Mouse (Mus musculus): ENCODE data around the gene Mdh2. TPM values are rescaled to one million over a fixed set of nuclear protein-coding genes. Genes with fewer than 3 reads are reported as not detected.

Gene Mdh2
- polyA plus RNA-seq, 1 experiment from 2014 or later, result 1,128 TPM

DNA sequence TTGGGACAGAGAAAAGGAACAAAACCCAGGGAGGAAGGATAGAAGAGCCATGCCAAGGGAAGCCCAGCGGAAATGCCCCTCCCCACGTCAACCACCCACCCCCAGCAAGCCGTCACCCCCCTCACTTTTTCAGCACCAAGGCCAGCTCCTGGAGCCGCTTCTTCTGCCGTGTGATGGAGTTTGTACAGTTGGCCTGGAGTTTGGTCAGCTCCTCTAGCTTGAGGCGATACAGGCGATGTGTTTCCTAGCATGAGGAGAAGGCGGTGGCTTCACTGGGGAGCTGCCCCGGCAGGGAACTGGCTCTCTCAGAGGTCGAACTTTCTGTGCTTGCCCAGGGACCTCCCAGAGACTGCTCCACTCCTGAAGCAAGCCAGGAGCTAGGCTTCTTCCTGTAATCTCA is 36.1 kb upstream of the Mdh2 start:
- 48% methylated on average over 10 of the region's 10 CpGs for WGBS
- H3K9me3 ChIP-seq (replicated peaks), result no peaks in the 10 kb centered on the region
- ATAC-seq (replicated peaks; ENCODE audit: insufficient number of reproducible peaks, insufficient read depth, low FRiP score, low read depth), result no peak
- peaks cover 24% of the 10 kb centered on the region for H3K4me1 ChIP-seq (replicated peaks)
- no peak overlapping the region for H3K4me2 ChIP-seq
- H3K27me3 ChIP-seq, result no peaks in the 10 kb centered on the region
- H3K27ac ChIP-seq, result no peak overlapping the region
- no peak overlapping the region for H3K4me3 ChIP-seq
- H3K9ac ChIP-seq, result no peak overlapping the region
- peaks cover 4% of the 10 kb centered on the region; the same call in 1 of the 2 replicates for H3K36me3 ChIP-seq

DNA sequence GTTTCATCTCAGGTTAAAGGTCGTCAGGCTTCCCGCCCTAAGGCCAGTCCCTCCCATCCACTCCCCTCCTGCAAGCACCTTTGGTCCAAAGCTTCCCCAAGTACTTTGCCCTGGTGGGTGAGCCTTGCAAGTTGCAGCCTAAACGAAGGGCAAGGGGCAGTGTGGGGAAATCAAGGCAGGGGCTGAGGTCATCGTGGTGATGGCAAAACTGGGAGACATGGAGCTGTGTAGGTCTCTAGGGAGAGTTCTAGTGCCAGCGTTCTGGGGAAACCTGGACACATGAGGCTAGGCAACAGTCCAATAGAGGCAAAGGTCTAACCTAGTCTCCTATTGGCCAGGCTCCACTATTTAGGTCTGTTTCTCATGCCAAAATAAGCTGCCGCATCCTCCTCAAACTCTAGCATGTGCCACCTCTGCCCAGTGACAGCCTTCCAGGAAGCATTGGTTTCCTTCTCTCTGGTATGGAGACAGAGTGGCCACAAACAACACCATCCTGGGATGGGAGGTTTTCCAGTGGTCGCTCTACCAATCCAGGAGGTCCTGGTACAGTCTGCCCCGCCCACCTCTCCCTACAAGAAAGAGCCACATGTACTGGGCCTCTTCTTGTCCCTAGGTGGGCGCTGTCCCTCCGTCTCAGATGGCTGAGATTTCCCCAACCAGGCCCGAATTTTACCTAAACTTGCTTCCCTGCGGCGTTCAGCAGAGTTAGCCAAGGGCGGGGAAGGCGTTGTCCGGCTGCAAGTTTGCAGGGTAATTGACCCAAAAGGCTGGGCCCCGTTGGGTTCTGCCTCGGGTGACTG is 35.1 kb upstream of the Mdh2 start:
- H3K27ac ChIP-seq, result peak overlapping the region; percentile 89; the same call in 1 of the 2 replicates
- H3K27me3 ChIP-seq, result no peaks in the 10 kb centered on the region
- 0 out of 2 replicates have a peak, but pooled peaks have one; percentile 25 for ATAC-seq (replicated peaks; ENCODE audit: insufficient number of reproducible peaks, insufficient read depth, low FRiP score, low read depth)
- H3K9ac ChIP-seq, result peak overlapping the region; percentile 90
- peak overlapping the region; percentile 97 for H3K4me3 ChIP-seq
- 23% methylated on average over 18 of the region's 18 CpGs for WGBS
- H3K4me1 ChIP-seq (replicated peaks), result peaks cover 20% of the 10 kb centered on the region
- H3K4me2 ChIP-seq, result peak overlapping the region; percentile 96
- H3K36me3 ChIP-seq, result peaks cover 4% of the 10 kb centered on the region; the same call in 1 of the 2 replicates
- H3K9me3 ChIP-seq (replicated peaks), result no peaks in the 10 kb centered on the region

DNA sequence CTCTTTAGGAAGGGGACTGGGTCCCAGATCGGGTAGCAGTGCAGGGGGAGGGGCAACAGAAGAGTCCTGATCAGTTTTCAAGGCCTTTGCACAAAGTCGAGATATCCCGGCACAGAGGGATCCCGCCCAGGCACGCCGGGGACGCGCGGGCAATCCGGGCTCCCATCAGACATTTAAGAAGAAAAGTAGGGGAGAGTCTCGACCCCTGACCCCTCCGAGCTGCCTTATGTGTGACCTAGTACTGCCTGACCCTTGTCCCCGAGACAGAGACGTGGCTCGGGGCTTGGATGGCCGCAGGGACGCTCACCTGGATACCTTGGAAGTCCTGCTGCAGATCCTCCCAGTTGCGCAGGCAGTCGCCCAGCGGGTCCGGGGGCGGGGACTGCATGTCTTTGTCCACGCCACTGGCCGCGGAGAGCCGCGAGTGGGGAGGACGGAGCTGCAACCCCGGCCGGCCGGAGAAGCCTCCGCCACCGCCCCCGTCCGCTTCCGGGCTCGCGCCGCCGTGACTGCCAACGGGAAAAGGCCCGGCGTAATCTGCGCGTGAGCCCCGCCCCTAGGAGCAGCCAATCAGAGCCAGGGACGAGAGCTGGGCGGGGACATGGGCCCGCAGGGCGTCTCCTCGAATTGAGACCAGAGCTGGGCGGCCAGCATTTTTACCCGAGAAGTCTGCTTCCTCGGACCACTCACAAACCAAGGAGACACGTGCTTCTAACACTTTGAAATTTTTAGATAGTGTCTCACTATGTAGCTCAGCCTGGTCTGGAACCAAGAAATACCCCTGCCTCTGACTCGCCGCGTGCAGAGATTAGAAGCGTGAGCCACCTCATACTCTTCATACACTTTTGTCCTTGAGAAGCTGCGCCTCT is 34.3 kb upstream of the Mdh2 start, which contains the start of gene Tmem120a:
Gene Tmem120a, minus strand, starts transcription at position 708 of the 869 bp plus-strand sequence.
- ATAC-seq (replicated peaks; ENCODE audit: insufficient number of reproducible peaks, insufficient read depth, low FRiP score, low read depth), result peak; percentile 93
- Histone ChIP-seq H3K9ac (peak within 1 kb of the TSS; percentile 90), H3K36me3 (peaks cover 4% of the 10 kb centered on the region; the same call in 1 of the 2 replicates), H3K4me3 (peak within 1 kb of the TSS; percentile 97), H3K27ac (peak within 1 kb of the TSS; percentile 89), H3K4me2 (peak within 1 kb of the TSS; percentile 96), H3K9me3 (replicated peaks) (no peaks in the 10 kb centered on the region), H3K27me3 (no peaks in the 10 kb centered on the region), H3K4me1 (replicated peaks) (peaks cover 18% of the 10 kb centered on the region)
- under 1% methylated on average over 60 of the region's 60 CpGs for WGBS

DNA sequence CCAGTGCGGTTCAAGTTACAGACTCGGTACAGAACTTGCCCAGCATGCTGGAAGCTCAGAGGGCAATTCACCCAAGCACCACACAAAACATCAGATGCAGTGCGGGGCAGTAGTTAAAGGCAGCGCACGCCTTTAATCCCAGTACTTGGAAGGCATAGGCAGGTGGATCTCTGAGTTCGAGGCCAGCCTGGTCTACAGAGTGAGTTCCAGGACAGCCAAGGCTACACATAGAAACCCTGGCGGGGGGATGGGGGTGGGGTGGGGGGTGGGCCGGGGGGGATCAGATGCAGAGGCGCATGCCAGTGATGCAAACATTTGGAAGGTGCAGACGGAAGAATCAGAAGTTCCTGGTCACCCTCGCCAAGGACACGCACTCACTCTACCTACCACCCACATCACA is 33.5 kb upstream of the Mdh2 start:
- Histone ChIP-seq H3K4me3 (peak overlapping the region; percentile 97), H3K9ac (peak overlapping the region; percentile 55), H3K4me2 (peak overlapping the region; percentile 96), H3K27me3 (no peaks in the 10 kb centered on the region), H3K27ac (peak overlapping the region; percentile 89), H3K4me1 (replicated peaks) (peaks cover 18% of the 10 kb centered on the region), H3K9me3 (replicated peaks) (no peaks in the 10 kb centered on the region), H3K36me3 (peaks cover 4% of the 10 kb centered on the region; the same call in 1 of the 2 replicates)
- no peak for ATAC-seq (replicated peaks; ENCODE audit: insufficient number of reproducible peaks, insufficient read depth, low FRiP score, low read depth)
- WGBS, result 19% methylated on average over 12 of the region's 12 CpGs

DNA sequence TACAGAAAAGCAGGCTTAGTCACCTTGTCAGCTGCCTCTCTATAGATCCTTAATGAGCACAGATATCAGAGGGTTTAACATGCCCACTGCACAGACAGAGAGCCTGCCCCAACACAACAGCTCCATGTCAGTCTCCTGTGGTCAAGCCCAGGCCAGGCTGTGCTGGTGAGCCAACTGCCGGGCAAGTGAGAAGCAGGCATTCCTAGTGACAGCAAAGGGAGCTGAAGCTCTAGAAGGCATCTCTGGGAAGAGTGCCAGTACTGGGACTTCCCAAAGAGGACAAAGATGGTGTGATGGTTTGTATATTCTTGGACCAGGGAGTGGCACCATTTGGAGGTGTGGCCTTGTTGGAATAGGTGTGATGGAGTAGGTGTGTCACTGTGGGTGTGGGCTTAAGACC is 27.2 kb upstream of the Mdh2 start:
- ATAC-seq (replicated peaks; ENCODE audit: insufficient number of reproducible peaks, insufficient read depth, low FRiP score, low read depth), result no peak
- Histone ChIP-seq H3K4me1 (replicated peaks) (no peaks in the 10 kb centered on the region), H3K4me2 (no peak overlapping the region), H3K9me3 (replicated peaks) (no peaks in the 10 kb centered on the region), H3K36me3 (no peaks in the 10 kb centered on the region), H3K27ac (no peak overlapping the region), H3K27me3 (no peaks in the 10 kb centered on the region), H3K9ac (no peak overlapping the region), H3K4me3 (no peak overlapping the region)
- WGBS, result 40% methylated on average over 1 of the region's 1 CpGs

DNA sequence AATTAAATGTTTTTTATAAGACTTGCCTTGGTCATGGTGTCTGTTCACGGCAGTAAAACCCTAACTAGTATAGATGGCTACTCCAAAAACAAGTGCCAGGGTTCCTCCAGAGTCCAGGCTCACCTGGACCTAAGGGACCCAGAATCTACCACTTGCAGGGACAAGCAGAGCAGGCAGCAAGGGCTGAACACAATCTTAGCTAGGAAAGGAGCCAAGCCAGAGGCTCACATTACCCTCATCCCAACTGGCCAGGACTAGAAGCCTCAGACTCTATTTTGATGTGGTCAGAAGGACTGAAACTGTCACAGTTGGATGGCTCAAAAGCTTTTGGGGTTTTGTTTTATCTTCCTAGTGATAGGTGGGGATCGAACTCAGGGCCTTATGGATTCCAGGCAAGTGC is 26.7 kb upstream of the Mdh2 start:
- 65% methylated on average over 2 of the region's 2 CpGs for WGBS
- ATAC-seq (replicated peaks; ENCODE audit: insufficient number of reproducible peaks, insufficient read depth, low FRiP score, low read depth), result no peak
- no peaks in the 10 kb centered on the region for H3K4me1 ChIP-seq (replicated peaks)
- H3K9me3 ChIP-seq (replicated peaks), result no peaks in the 10 kb centered on the region
- no peaks in the 10 kb centered on the region for H3K36me3 ChIP-seq
- H3K27ac ChIP-seq, result no peak overlapping the region
- H3K9ac ChIP-seq, result no peak overlapping the region
- H3K27me3 ChIP-seq, result no peaks in the 10 kb centered on the region
- H3K4me2 ChIP-seq, result no peak overlapping the region
- H3K4me3 ChIP-seq, result no peak overlapping the region

DNA sequence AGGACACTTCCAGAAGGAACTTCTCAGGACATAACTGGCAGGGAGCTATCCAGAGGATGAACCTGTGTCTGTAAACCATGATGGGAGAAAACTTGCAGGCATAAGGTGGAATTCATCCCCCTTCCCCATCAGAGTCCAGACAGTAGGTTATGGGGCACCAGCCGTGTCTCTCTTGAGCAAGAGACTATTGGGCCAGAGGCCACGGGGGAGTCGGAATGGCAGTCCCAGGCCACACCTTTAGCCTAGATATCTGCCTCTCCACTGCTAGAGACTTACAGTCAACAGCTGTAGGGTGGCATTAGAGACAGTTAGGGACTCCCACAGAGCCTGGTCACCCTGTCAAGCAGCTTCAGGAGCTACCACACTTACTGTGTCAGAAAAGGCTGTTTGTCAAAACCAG is 16.4 kb upstream of the Mdh2 start:
- Histone ChIP-seq H3K27me3 (0 out of 2 replicates have a peak, but pooled peaks cover 7% of the 10 kb centered on the region), H3K4me2 (no peak overlapping the region), H3K4me1 (replicated peaks) (no peaks in the 10 kb centered on the region), H3K27ac (no peak overlapping the region), H3K4me3 (no peak overlapping the region), H3K36me3 (no peaks in the 10 kb centered on the region), H3K9me3 (replicated peaks) (no peaks in the 10 kb centered on the region), H3K9ac (no peak overlapping the region)
- no peak for ATAC-seq (replicated peaks; ENCODE audit: insufficient number of reproducible peaks, insufficient read depth, low FRiP score, low read depth)
- 65% methylated on average over 3 of the region's 3 CpGs for WGBS

DNA sequence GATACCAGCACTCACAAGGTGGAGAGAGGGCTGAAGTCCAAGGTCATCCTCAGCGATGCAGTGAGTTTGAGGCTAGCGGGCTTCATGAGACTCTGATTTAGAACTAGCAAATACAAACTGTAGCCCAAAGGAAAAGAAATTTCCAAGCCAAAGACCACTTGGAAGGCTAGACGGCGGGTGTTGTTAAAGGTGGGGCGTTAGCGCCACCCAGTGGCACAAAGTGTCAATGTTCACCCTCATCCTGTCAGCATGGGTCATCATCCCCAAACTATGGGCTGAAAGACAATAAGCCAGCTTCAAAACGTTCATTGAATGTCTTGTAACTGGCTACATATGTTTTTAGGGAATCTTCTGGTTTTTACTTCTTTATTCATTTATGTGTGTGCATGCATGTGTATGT is 14.8 kb upstream of the Mdh2 start:
- H3K9ac ChIP-seq, result no peak overlapping the region
- no peaks in the 10 kb centered on the region for H3K4me1 ChIP-seq (replicated peaks)
- no peaks in the 10 kb centered on the region for H3K9me3 ChIP-seq (replicated peaks)
- no peak overlapping the region for H3K27ac ChIP-seq
- no peak overlapping the region for H3K4me3 ChIP-seq
- WGBS, result 2% methylated on average over 7 of the region's 7 CpGs
- ATAC-seq (replicated peaks; ENCODE audit: insufficient number of reproducible peaks, insufficient read depth, low FRiP score, low read depth), result no peak
- no peak overlapping the region for H3K4me2 ChIP-seq
- H3K27me3 ChIP-seq, result 0 out of 2 replicates have a peak, but pooled peaks cover 7% of the 10 kb centered on the region
- H3K36me3 ChIP-seq, result no peaks in the 10 kb centered on the region

DNA sequence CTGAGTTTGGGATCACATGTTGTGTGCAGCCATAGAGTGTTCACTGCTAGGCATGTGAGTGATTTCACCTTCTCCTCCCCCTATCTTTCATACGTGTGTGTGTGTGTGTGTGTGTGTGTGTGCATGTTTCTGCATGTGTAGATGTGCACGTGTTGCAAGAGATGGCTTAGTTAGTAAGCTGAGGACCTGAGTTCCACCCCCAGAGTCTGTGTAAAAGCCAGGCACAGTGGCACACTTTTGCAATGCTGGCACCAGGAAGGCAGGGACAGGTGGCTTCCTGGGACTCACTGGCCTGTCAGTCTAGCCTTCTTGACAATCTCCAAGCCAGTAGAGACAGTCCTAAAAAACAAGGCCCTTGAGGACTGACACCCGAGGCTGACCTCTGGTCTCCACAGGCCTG is 13.3 kb upstream of the Mdh2 start:
- ATAC-seq (replicated peaks; ENCODE audit: insufficient number of reproducible peaks, insufficient read depth, low FRiP score, low read depth), result no peak

DNA sequence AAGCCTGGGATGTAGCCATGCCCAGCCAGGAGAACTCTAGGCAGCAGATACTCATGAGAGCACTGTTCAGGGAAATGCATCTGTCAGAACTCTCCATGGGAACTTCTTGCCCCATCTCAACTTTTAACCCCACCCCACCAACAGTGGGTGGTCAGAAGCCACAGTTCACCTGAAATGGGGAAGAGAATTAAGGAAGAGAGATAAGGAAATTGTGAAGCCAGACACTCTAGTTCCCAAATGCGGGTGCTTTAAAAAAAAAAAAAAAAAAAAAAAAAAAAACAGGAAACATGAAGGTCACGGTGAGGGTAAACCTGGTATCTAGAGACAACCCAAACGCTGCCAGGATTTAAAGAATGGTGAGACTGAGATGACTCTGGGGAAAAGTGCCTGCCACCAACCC is 5.8 kb upstream of the Mdh2 start:
- Histone ChIP-seq H3K27ac (no peak overlapping the region), H3K4me3 (no peak overlapping the region), H3K4me1 (replicated peaks) (peaks cover 3% of the 10 kb centered on the region), H3K27me3 (no peaks in the 10 kb centered on the region), H3K36me3 (no peaks in the 10 kb centered on the region), H3K9me3 (replicated peaks) (no peaks in the 10 kb centered on the region), H3K9ac (no peak overlapping the region), H3K4me2 (no peak overlapping the region)
- ATAC-seq (replicated peaks; ENCODE audit: insufficient number of reproducible peaks, insufficient read depth, low FRiP score, low read depth), result no peak
- 41% methylated on average over 3 of the region's 3 CpGs for WGBS

More for the DNA sequence above, 13.3 kb upstream of the Mdh2 start:
- 51% methylated on average over 3 of the region's 3 CpGs for WGBS
- H3K36me3 ChIP-seq, result no peaks in the 10 kb centered on the region
- no peaks in the 10 kb centered on the region for H3K9me3 ChIP-seq (replicated peaks)
- H3K4me3 ChIP-seq, result no peak overlapping the region
- no peaks in the 10 kb centered on the region for H3K4me1 ChIP-seq (replicated peaks)
- H3K4me2 ChIP-seq, result no peak overlapping the region
- 0 out of 2 replicates have a peak, but pooled peaks cover 7% of the 10 kb centered on the region for H3K27me3 ChIP-seq
- H3K27ac ChIP-seq, result no peak overlapping the region
- no peak overlapping the region for H3K9ac ChIP-seq

DNA sequence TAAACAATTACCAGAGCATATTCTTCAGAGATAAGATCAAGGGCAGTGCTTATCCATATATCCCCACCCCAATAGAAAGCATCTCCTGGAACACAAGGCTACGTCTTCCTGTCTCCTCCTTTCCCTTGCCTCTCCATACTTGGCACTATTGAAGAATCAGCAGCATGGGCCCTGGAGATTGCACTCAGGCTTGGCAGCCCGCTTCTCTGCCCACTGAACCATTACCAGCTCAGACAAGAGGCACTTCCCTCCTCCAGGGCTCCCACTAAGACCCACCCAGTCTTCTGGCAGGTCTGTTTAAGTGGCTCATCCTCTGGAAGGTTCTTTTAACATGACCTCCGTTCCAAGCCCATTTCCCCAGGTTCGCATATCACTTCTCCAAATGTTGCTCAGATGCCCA is 1.7 kb upstream of the Mdh2 start:
- H3K4me1 ChIP-seq (replicated peaks), result peaks cover 23% of the 10 kb centered on the region
- H3K4me3 ChIP-seq, result no peak overlapping the region
- no peak for ATAC-seq (replicated peaks; ENCODE audit: insufficient number of reproducible peaks, insufficient read depth, low FRiP score, low read depth)
- no peak overlapping the region for H3K27ac ChIP-seq
- H3K4me2 ChIP-seq, result no peak overlapping the region
- no peak overlapping the region for H3K9ac ChIP-seq
- WGBS, result 86% methylated on average over 4 of the region's 4 CpGs
- H3K9me3 ChIP-seq (replicated peaks), result no peaks in the 10 kb centered on the region
- no peaks in the 10 kb centered on the region; the same call in 1 of the 2 replicates for H3K36me3 ChIP-seq
- no peaks in the 10 kb centered on the region for H3K27me3 ChIP-seq

Data from heart, embryonic 15.5 days (tissue).